Mouse (Mus musculus): ENCODE measurements at regions not wholly inside any gene's neighbourhood (a gene's known extent, or its start where the extent isn't known, plus 50 kb on each side); places are given as distances from the start of the nearest gene placed in this dataset.

DNA sequence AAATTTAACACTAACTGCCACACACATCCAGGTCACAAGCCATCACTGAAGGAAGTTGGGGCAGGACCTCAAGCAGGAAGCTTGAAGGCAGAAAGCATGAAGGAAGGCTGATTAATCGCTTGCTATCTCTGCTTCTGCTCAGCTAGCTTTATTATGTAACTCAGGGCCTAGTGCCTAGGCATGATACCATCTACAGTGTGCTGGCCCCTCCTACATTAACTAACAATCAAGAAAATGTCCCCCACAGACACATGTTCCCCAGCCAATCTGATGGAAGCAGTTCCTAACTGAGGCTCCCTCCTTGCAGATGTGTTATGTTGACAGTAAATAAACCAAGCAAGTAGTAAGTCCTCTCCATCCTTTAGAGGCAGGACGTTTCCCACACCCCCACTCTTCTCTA is 186.6 kb downstream of the Pfkfb3 start:
- Histone ChIP-seq H3K27ac (ENCODE audit: low read length) (no peak overlapping the region), H3K9ac (ENCODE audit: low read depth, low read length) (no peak overlapping the region), H3K4me1 (ENCODE audit: control insufficient read depth, insufficient read depth, low read length) (no peaks in the 10 kb centered on the region), H3K27me3 (replicated peaks; ENCODE audit: control insufficient read depth, insufficient read depth, low read length) (no peaks in the 10 kb centered on the region), H3K9me3 (ENCODE audit: control insufficient read depth, low read length) (no peaks in the 10 kb centered on the region), H3K4me3 (ENCODE audit: low read length) (no peak overlapping the region), H3K4me2 (ENCODE audit: low read depth, low read length) (no peak overlapping the region), H3K36me3 (ENCODE audit: control insufficient read depth, insufficient read depth, low read length) (no peaks in the 10 kb centered on the region)
- ATAC-seq: no peak
- WGBS: 62% methylated on average over 2 of the region's 2 CpGs

DNA sequence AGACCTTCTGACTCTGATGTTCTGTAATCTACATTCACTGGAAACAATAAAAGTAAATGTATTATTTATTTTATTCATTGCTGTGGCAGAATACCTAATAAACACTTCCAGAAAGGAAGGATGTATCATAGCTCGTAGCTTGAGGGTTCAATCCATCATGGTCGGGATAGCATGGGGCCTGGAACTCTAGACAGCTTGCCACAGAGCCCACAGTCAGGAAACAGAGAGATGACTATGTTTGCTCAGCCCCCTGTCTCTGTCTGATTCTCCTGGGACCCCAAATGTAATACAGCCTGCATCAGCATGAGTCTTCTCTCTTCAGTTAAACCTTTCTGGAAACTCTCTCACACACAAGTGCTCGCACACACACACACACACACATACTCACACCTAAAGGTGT is 188.1 kb downstream of the Pfkfb3 start:
- H3K4me1 ChIP-seq (ENCODE audit: control insufficient read depth, insufficient read depth, low read length): no peaks in the 10 kb centered on the region
- H3K36me3 ChIP-seq (ENCODE audit: control insufficient read depth, insufficient read depth, low read length): no peaks in the 10 kb centered on the region
- H3K4me2 ChIP-seq (ENCODE audit: low read depth, low read length): no peak overlapping the region
- no peak overlapping the region for H3K27ac ChIP-seq (ENCODE audit: low read length)
- no peak overlapping the region for H3K9ac ChIP-seq (ENCODE audit: low read depth, low read length)
- WGBS: 67% methylated on average over 3 of the region's 3 CpGs
- H3K27me3 ChIP-seq (replicated peaks; ENCODE audit: control insufficient read depth, insufficient read depth, low read length): no peaks in the 10 kb centered on the region
- no peak overlapping the region for H3K4me3 ChIP-seq (ENCODE audit: low read length)
- no peaks in the 10 kb centered on the region for H3K9me3 ChIP-seq (ENCODE audit: control insufficient read depth, low read length)
- no peak for ATAC-seq

DNA sequence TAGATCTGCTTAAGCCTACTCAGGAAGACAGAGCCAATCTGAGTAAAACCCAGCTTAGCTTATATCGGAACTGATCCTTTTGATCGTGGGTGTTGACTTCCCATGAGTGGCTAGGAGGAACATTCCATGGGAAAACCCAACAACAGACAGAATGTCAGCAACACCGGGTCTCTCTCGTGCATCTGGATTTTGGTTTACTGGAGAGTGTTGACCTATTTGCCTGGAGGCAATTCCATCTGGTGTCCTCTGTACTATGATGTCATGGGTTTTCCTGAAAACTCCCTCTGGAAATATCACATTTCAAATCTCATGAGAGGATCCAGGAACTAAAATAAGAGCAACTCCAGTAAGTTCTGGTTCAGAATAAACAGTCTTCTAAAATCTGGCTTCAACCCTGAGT is 188.5 kb downstream of the Pfkfb3 start:
- Histone ChIP-seq H3K27ac (ENCODE audit: low read length) (no peak overlapping the region), H3K27me3 (replicated peaks; ENCODE audit: control insufficient read depth, insufficient read depth, low read length) (no peaks in the 10 kb centered on the region), H3K36me3 (ENCODE audit: control insufficient read depth, insufficient read depth, low read length) (no peaks in the 10 kb centered on the region), H3K4me2 (ENCODE audit: low read depth, low read length) (no peak overlapping the region), H3K9ac (ENCODE audit: low read depth, low read length) (no peak overlapping the region), H3K4me1 (ENCODE audit: control insufficient read depth, insufficient read depth, low read length) (no peaks in the 10 kb centered on the region), H3K4me3 (ENCODE audit: low read length) (no peak overlapping the region), H3K9me3 (ENCODE audit: control insufficient read depth, low read length) (no peaks in the 10 kb centered on the region)
- ATAC-seq: no peak
- WGBS: 59% methylated on average over 4 of the region's 4 CpGs

DNA sequence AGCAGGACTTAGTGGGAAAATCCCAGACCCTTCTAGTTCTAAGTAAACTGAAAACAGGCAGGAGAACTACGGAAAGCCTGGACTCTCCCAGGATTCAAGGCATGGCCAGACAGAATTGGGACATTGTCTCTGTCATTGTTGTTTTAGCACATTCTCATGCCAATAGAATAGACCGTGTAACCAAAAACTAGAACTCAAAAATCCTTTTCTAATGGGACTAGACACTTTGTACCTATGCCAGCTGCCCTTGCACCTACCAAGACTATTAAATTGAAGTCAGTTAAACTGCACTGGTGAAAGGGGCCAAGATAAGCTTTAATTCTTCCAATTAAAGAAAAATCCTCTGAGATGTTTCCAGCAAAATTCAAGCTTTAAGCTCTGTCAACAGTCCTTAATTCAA is 189.8 kb downstream of the Pfkfb3 start:
- WGBS: 77% methylated on average over 2 of the region's 2 CpGs
- ATAC-seq: no peak
- Histone ChIP-seq H3K27me3 (replicated peaks; ENCODE audit: control insufficient read depth, insufficient read depth, low read length) (no peaks in the 10 kb centered on the region), H3K9ac (ENCODE audit: low read depth, low read length) (no peak overlapping the region), H3K27ac (ENCODE audit: low read length) (no peak overlapping the region), H3K4me2 (ENCODE audit: low read depth, low read length) (no peak overlapping the region), H3K4me1 (ENCODE audit: control insufficient read depth, insufficient read depth, low read length) (no peaks in the 10 kb centered on the region), H3K9me3 (ENCODE audit: control insufficient read depth, low read length) (no peaks in the 10 kb centered on the region), H3K36me3 (ENCODE audit: control insufficient read depth, insufficient read depth, low read length) (no peaks in the 10 kb centered on the region), H3K4me3 (ENCODE audit: low read length) (no peak overlapping the region)

DNA sequence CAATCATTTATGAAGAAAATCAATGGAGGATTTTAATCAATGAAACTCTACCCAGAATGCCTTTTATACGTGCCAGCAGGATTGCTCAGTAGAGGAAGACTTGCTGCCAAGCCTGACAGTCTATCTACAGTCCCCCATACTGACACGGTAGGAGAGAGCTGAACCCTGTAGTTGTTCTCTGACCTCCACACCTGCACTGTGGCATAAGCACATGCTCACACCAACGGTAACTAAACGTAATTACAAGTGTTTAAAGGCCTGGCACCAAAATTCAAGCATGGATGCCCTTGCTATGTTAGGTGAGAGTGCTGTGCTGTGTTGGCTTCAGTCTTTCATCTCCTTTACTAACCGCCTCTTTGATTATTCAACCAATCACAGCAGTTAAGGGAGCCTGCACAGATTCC is 190.8 kb downstream of the Pfkfb3 start:
- no peak overlapping the region for H3K4me3 ChIP-seq (ENCODE audit: low read length)
- no peak for ATAC-seq
- no peaks in the 10 kb centered on the region for H3K27me3 ChIP-seq (replicated peaks; ENCODE audit: control insufficient read depth, insufficient read depth, low read length)
- H3K4me2 ChIP-seq (ENCODE audit: low read depth, low read length): no peak overlapping the region
- 81% methylated on average over 5 of the region's 5 CpGs for WGBS
- H3K27ac ChIP-seq (ENCODE audit: low read length): no peak overlapping the region
- no peak overlapping the region for H3K9ac ChIP-seq (ENCODE audit: low read depth, low read length)
- no peaks in the 10 kb centered on the region for H3K36me3 ChIP-seq (ENCODE audit: control insufficient read depth, insufficient read depth, low read length)
- H3K4me1 ChIP-seq (ENCODE audit: control insufficient read depth, insufficient read depth, low read length): no peaks in the 10 kb centered on the region
- no peaks in the 10 kb centered on the region for H3K9me3 ChIP-seq (ENCODE audit: control insufficient read depth, low read length)

DNA sequence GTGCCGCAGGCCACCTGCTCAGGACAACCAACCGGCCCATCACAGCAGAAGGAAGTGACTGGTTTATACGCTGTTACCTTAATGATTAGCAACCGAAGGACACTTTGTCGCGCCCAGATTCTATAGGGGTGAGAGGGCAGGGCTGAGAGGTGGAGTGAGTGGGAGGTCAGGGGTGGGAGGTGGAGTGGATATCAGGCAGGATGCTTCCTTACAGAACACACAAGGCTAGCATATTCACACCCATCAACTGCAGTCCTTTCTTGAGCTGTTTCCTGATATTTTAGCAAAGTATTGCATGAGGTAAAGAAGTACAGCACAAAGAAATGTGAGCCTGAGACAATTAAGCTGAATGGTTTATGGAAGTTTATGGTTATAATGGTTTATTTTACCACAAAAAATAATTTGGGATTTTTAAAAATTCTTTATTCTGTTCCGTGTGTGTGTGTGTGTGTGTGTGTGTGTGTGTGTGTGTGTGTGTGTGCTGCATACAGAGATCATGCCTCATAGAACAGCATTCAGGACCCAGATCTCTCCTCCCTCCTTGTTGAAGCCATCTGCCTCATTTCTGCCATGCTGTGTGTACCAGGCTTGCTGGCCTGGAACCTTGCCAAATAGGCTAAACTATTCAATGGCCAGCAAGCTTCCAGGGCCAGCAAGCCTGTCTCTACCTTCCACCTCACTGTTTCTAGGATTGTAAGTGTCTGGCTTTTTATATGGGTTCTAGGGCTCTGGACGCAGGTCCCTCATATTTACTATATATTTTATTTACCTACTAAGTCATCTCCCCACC is 190.5 kb downstream of the Prkcq start:
- H3K9me3 ChIP-seq (ENCODE audit: control insufficient read depth, low read length): no peaks in the 10 kb centered on the region
- H3K36me3 ChIP-seq (ENCODE audit: control insufficient read depth, insufficient read depth, low read length): no peaks in the 10 kb centered on the region
- ATAC-seq: peak; percentile 48; the same call in 1 of the 2 replicates
- no peak overlapping the region for H3K4me3 ChIP-seq (ENCODE audit: low read length)
- H3K4me2 ChIP-seq (ENCODE audit: low read depth, low read length): no peak overlapping the region
- H3K4me1 ChIP-seq (ENCODE audit: control insufficient read depth, insufficient read depth, low read length): no peaks in the 10 kb centered on the region
- no peak overlapping the region for H3K27ac ChIP-seq (ENCODE audit: low read length)
- 66% methylated on average over 8 of the region's 8 CpGs for WGBS
- H3K27me3 ChIP-seq (replicated peaks; ENCODE audit: control insufficient read depth, insufficient read depth, low read length): no peaks in the 10 kb centered on the region
- H3K9ac ChIP-seq (ENCODE audit: low read depth, low read length): no peak overlapping the region

DNA sequence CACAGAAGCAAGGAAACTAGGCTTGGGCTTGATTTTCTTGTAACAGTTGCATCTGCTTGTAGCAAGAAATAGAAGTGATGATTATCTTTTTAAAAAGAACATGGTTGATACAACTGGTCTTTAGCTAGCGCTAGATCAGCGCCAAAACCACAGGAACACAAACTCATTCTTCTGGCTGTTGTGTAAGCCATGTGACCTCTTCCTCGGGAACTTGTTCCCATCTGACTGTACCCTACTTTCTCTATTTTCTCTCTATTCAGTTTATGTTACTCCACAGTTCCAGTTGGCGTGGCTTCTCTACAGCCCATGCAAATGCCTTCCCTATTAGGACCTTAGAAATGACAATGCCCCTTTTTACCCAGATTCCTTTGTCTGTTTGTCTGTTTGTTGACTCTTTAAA is 187.4 kb downstream of the Prkcq start:
- H3K27ac ChIP-seq (ENCODE audit: low read length): no peak overlapping the region
- 87% methylated on average over 4 of the region's 4 CpGs for WGBS
- no peak overlapping the region for H3K9ac ChIP-seq (ENCODE audit: low read depth, low read length)
- H3K36me3 ChIP-seq (ENCODE audit: control insufficient read depth, insufficient read depth, low read length): no peaks in the 10 kb centered on the region
- H3K4me3 ChIP-seq (ENCODE audit: low read length): no peak overlapping the region
- no peak overlapping the region for H3K4me2 ChIP-seq (ENCODE audit: low read depth, low read length)
- H3K9me3 ChIP-seq (ENCODE audit: control insufficient read depth, low read length): no peaks in the 10 kb centered on the region
- no peak for ATAC-seq
- no peaks in the 10 kb centered on the region for H3K4me1 ChIP-seq (ENCODE audit: control insufficient read depth, insufficient read depth, low read length)
- no peaks in the 10 kb centered on the region for H3K27me3 ChIP-seq (replicated peaks; ENCODE audit: control insufficient read depth, insufficient read depth, low read length)

DNA sequence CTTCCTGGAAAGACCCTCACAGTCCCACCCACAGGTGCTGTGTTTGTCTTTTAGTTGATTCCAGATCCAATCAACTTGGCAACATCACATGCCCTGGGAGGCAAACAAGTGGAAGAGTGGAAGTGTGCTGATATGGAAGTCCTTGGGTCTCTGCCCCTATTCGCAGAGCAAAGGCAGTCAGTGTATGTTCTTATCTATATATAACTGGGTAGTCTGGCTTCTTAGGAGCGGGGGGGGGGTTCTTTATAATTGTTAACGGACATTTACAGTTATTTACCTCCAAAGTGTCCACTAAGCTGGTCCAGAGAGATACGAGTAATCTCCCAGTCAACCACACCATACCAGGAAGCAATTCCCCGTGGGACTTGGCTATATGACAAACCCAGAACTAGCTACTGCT is 184.8 kb downstream of the Prkcq start:
- H3K4me1 ChIP-seq (ENCODE audit: control insufficient read depth, insufficient read depth, low read length): no peaks in the 10 kb centered on the region
- 82% methylated on average over 5 of the region's 5 CpGs for WGBS
- H3K4me2 ChIP-seq (ENCODE audit: low read depth, low read length): no peak overlapping the region
- no peaks in the 10 kb centered on the region for H3K9me3 ChIP-seq (ENCODE audit: control insufficient read depth, low read length)
- no peaks in the 10 kb centered on the region for H3K27me3 ChIP-seq (replicated peaks; ENCODE audit: control insufficient read depth, insufficient read depth, low read length)
- ATAC-seq: no peak
- H3K36me3 ChIP-seq (ENCODE audit: control insufficient read depth, insufficient read depth, low read length): no peaks in the 10 kb centered on the region
- no peak overlapping the region for H3K4me3 ChIP-seq (ENCODE audit: low read length)
- no peak overlapping the region for H3K9ac ChIP-seq (ENCODE audit: low read depth, low read length)
- no peak overlapping the region for H3K27ac ChIP-seq (ENCODE audit: low read length)

DNA sequence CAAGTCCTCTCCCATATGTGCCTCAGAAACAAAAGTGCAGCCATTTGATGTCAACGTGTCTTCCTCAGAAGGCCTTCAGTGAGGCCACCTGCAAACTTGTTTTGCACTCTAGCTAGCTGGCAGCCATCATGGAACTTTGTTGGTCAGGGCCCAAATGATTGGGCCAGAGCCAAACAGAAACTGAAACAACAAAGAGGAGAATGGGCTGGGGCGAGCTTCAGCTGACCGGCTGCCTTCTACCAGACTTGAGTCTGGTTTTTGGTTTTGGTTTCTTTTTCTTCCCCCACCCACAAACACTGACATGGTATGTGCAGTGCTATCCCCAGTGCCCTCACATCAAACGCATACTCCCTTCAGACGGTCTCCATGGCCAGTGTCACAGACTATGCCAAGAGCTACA is 183.7 kb downstream of the Prkcq start:
- no peaks in the 10 kb centered on the region for H3K4me1 ChIP-seq (ENCODE audit: control insufficient read depth, insufficient read depth, low read length)
- WGBS: 90% methylated on average over 5 of the region's 5 CpGs
- H3K4me2 ChIP-seq (ENCODE audit: low read depth, low read length): no peak overlapping the region
- no peaks in the 10 kb centered on the region for H3K9me3 ChIP-seq (ENCODE audit: control insufficient read depth, low read length)
- no peak overlapping the region for H3K9ac ChIP-seq (ENCODE audit: low read depth, low read length)
- H3K4me3 ChIP-seq (ENCODE audit: low read length): no peak overlapping the region
- H3K27ac ChIP-seq (ENCODE audit: low read length): no peak overlapping the region
- no peak for ATAC-seq
- no peaks in the 10 kb centered on the region for H3K36me3 ChIP-seq (ENCODE audit: control insufficient read depth, insufficient read depth, low read length)
- no peaks in the 10 kb centered on the region for H3K27me3 ChIP-seq (replicated peaks; ENCODE audit: control insufficient read depth, insufficient read depth, low read length)

Measured in intestine, embryonic 16.5 days (tissue).